Mouse (Mus musculus) spleen, postnatal 4 days (tissue): ENCODE results near the gene Zbtb3.
A peak's percentile ranks its signal among the peaks of the same experiment; 100 is the strongest.

Experiments
- DNase-seq, 2 experiments: peaks; one replicate each; pipeline ENCODE4 v3.0.0; 2022; ENCODE audit warnings: low spot score in 2 of 2

Zbtb3 gene

DNA sequence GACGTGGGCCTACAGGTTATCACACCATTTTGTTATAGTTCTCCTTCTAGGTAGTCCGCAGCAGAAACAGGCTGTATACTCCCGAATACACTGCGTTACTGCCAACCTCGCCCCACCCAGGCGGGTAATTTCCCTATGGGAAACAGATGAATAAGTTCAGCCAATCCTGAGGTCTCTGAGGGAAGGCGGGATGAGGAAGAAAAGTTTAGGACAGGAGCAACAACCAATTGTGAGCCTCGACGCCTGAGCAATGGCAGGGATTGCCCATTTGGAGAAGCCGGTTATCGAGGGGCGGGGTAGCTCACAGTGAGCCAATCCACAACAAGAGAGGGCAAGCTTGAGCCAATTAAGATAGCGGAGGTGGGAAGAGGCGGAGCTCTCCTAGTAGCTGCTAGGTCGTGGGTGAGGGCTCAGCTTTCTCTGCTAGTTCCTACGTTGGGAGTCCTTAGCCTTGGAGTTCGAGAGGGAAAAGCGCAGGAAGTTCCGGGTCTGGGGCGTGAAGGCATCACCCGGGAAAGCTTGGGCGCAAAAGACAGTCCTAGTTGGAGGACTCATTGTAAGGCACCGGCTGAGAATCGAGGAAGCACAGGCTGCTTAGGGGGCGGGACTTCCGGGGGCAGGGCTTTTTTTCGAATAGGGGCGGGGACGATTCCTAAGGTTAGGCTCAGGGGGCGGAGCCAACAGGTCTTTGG is at the start of gene Zbtb3:
Zbtb3 (plus strand) TSS at position 426 of the 692 bp plus-strand sequence.
- peak; percentile 91 to 92 for DNase-seq

DNA sequence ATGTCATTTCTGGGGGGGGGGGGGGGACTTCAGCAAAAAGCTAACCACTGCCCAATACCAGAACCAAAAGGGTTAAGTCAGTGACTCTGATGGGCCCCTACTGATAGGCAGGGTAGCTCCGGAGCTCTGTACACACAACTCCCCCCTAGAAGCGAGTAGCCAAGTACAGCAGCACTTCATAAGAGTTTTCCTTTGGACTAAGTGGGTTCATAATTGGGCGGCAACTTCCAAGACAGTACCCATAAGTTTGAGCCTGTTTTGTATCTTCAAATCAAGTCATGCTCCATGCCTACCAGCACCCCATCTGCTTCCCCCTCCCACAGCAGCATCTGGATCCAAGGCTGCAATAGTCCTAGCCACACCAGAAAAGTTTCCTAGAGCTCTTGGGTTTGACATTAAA is 46.7 kb upstream of the Zbtb3 start:
- DNase-seq: no peak

GRCm38 (mm10) chr19:8756635-8757387 is 45.5 kb upstream of the Zbtb3 start, which contains the start of gene Nxf1:
Nxf1 (plus strand) TSS chr19:8757073.
- DNase-seq: peak; percentile 95 to 98

- DNase-seq: no peak
Measured at GRCm38 (mm10) chr19:8757471-8757998, 44.8 kb upstream of the Zbtb3 start.

DNA sequence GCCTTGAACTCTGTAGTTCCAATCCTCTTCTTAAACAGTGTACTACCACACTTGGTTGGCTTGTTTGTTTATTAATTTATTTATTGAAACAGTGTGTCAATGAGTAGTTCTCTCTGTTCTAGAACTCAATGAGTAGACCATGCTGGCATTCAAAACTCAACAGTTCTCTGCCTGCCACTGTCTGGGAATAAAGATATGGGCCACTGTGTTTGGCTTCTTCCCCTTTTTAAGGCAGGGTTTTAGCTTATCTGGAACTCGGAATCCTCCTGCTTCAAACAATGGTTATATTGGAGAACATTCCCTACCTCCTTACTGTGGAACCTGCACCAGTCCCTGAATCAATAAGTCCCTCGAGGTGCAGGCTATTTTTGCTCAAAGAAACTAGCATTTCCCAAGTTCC is 43.5 kb upstream of the Zbtb3 start:
- DNase-seq: no peak

GRCm38 (mm10) chr19:8760757-8761156 is 41.6 kb upstream of the Zbtb3 start:
- DNase-seq: no peak

DNA sequence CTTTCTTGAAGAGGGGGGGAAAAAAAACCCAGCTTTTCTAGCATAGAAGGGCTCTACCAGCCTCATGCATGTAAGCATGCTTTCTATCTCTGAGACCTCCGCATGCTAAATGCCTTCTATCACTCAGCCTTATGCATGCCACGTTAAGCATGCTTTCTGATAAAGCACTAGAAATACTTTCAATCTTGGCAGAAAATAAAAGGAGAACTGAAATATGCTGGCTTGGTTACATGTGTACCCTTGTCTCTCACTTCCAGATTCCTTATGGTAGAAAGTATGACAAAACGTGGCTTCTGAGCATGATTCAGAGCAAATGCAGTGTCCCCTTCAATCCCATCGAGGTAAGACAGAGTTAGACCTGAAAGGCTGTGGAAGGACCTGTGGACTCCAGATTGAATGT is 39.1 kb upstream of the Zbtb3 start:
- DNase-seq: no peak

- peak in 1 of 2 experiments; percentile 59 for DNase-seq
Measured at GRCm38 (mm10) chr19:8765562-8765961, 36.8 kb upstream of the Zbtb3 start.

DNA sequence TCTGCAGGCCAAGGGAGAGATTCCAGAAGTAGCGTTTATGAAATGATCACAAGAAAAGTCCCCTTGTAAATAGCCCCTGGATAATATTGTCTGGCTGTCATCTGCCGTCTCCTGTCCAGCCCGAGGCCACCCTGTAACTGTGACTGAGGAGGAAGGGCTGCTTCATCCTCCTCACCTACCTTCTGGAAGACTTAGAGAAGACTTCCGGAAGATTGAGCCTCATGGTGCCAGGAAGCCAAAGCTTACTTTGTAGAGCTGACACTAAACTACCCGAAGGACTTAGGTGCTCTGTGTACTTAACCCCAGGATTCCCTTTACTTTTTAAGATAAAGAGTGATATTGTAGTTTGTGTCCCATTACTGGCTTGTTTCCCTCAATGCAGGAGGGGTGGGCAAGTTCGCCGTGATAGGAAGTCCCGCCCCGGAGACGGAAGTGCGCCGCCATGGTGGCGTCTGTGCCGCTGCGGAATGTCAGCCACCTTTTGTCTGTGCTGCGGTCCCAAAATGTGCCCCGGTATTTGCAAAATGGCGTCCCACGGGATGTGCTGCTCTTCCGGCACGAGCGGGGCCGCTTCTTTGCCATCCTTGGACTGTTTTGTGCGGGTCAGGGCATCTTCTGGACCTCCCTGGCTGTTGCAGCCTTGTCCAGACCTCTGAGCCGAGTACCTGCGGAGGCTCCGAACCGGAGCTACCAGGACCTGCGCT is 31.6 kb upstream of the Zbtb3 start, which contains the start of gene Tmem223:
Tmem223 (plus strand) TSS at position 430 of the 704 bp plus-strand sequence.
- DNase-seq: peak; percentile 79 to 90

DNA sequence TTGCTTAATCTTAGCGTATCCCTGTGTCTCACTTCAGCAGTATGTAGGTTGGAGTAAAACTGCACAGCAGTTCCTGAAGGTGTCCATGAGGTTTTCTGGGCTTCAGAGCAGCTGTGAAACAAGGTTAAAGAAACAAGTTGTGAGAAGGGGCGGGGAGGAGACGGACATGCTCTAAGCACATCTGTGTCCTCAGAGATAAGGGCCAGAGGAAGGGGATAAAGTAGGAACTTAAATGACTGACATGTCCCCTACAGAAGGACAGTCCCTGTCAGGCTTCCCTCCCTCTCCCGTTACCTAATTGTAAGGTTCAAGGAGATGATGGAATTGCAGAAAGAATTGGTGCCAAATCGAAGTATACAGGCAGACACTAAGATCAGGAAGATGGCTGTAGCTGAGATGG is 29.4 kb upstream of the Zbtb3 start:
- no peak for DNase-seq

GRCm38 (mm10) chr19:8773409-8773808 is 28.9 kb upstream of the Zbtb3 start:
- no peak for DNase-seq

- peak; percentile 97 to 99 for DNase-seq
Measured at GRCm38 (mm10) chr19:8774086-8774835, 28.1 kb upstream of the Zbtb3 start, which contains the start of gene Tmem179b. Tmem179b (minus strand) TSS chr19:8774467.

- peak in 1 of 2 experiments; percentile 37 for DNase-seq
Measured at GRCm38 (mm10) chr19:8774951-8775421, 27.4 kb upstream of the Zbtb3 start.

- DNase-seq: peak; percentile 91 to 93
Measured at GRCm38 (mm10) chr19:8786008-8786781, 16.2 kb upstream of the Zbtb3 start, which contains the start of gene Taf6l. Taf6l (minus strand) TSS chr19:8786417.

DNA sequence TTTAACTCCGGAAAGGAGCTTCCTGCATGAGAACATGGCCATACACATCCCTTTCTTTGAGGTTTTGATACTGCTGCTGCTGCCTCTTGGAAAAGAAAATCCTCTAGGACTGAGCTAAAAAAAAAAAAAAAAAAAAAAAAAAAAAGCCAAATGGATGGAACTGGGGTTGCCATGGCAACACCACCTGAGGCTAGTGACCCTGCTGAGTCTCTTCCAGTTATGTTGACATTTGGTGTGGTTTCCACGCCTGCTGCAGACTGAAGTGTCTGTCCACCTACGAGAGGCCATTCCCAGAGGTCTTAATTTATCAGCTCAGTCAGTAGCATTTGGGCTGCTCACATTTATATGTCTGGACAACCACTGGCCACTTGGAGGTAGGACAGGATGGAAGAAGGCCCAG is 13.8 kb upstream of the Zbtb3 start:
- no peak for DNase-seq

DNA sequence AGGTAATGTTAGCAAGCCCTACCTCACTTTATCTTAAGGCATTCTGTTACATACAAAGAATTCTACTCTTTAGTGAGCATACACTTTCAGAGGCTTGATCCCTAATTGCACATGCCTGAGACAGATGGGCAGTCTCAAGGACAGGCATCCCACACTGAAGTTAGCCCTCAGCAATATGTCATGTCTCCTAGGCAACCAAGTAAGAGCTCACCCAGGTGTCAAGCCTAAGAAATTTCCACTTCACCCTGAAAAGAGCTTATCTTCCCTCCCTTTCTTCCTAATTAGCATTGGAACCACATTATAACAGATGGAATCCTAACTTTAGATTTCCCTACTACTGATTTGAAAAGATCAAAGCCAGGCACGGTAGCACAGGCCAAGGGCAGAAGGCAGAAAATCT is 13.2 kb upstream of the Zbtb3 start:
- no peak for DNase-seq

GRCm38 (mm10) chr19:8790171-8790570 is 12.2 kb upstream of the Zbtb3 start:
- DNase-seq: no peak

DNA sequence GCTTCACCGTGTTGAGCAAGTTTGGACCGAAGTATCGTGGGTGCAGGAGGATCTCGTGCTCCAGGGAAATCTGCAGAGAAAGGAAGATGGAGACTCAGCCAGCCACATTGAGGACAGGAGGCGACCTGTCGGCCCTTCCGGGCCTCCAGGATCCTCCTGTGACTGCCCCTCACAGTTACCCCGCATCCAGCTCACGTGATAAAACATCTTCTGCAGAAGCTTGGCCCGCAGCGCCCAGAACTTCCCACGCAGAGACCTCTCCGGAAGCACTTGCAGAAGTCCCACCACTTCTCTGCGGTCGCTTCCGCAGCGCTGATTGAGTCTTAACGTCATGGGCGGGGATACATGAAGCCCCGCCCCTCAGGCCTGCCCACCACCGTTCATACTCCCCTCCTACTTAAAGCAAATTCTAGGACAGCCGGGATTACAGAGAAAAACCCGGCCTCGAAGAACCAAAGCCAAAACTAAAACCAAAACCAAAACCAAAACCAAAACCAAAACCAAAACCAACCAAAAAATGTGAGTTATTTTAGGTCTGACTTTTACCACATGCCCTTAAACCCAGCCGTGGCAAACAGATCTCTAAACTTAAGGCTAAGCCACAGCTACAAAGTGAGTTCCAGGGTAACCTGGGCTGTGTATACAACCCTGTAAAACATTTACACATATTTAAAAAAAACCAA is 4.0 kb upstream of the Zbtb3 start, which contains the start of gene Polr2g:
Polr2g (minus strand) TSS at position 314 of the 683 bp plus-strand sequence.
- peak; percentile 86 to 92 for DNase-seq

DNA sequence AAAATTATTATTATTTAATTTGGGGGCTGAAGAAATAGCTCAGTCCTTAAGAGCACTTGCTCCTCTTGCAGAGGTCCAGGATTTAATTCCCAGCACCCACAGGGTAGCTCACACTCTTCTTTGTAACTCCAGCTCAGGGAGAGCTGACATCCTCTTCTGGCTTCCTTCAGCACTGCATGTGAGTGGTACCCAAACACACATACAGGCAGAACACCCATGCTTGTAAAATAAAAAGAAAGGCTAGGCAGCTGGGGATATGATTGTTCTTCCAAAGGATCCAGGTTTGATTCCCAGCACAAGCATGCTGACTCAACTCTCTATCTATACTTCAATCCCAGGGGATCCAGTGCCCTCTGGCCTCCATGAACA is 3.4 kb upstream of the Zbtb3 start:
- DNase-seq: no peak
